Mouse (Mus musculus): ENCODE data around the gene Fhl1. TPM values are rescaled to one million over a fixed set of nuclear protein-coding genes. Genes with fewer than 3 reads are reported as not detected.

Gene Fhl1
- polyA plus RNA-seq, 1 experiment from 2014 or later = 153 TPM

DNA sequence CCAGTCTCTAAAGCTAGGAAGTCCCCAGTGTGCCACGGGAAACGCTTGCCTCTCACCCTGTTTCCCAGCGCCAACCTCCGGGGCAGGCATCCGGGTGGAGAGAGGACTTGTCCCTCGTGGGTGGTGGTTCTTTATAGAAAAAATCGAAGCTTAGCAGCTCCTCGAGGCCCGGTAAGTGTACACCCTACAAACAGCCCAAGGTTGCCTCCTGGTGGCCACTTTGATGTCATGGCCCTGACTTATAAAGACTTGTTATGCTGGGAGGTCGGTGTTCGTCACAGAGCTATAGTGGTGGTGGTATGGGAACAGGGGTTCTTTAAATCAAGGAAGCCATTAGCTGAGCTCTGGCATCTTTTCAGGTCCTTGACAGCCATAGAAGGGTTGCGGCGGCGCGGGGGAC lies 59.7 kb downstream of the Fhl1 start:
- Histone ChIP-seq H3K4me3 (no peak overlapping the region), H3K4me1 (replicated peaks) (no peaks in the 10 kb centered on the region; the same call in 1 of the 2 replicates), H3K9me3 (replicated peaks) (no peaks in the 10 kb centered on the region), H3K4me2 (no peak overlapping the region), H3K27ac (ENCODE audit: poor library complexity, severe bottlenecking) (no peak overlapping the region), H3K36me3 (peaks cover 41% of the 10 kb centered on the region), H3K27me3 (replicated peaks) (no peaks in the 10 kb centered on the region), H3K9ac (no peak overlapping the region)
- ATAC-seq (ENCODE audit: insufficient number of reproducible peaks, low FRiP score) = no peak
- 59% methylated on average over 15 of the region's 15 CpGs for WGBS

DNA sequence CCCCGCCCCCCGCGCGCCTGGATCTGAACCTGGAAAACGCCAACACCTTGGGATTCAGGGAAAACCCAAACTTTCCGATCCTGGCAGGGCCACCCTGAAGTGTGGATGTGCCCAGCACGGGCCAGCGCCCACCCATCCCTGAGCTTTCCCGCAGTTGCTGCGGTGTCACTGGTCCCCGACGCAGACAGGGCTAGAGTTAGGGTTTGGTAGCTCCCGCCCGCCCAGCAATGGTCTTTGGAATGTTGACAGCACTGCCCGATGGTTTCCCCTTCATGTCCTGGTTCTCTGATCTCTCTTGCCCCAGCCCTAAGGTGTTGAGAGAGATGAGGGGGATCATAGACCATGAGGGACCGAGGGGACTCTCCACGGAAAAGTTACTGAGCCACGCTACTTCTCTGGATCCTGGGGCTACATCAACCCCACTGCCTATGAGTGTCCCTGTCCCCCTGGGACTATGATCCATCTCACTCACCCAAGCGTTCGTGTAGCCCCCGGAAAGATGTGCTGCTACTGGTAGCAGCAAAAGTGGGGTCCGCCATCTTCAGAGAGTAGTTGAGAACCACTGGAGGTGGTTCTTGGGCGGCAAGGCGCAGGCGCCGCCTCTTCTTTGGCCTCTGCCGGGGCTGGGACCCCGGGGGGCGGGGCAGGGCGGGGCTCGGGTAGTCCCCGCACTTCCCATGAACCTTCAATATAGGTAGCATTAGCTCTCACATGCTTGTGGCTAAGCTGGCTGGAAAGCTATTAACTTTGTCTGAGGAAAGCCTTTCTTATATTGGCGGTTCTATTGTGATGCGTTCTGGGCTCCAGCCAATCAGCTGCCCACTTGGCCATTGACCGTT lies 90.4 kb downstream of the Fhl1 start, which contains the start of gene Map7d3:
Gene Map7d3 (minus strand): TSS at position 562 of the 839 bp plus-strand sequence.
- H3K4me1 ChIP-seq (replicated peaks) = no peaks in the 10 kb centered on the region
- H3K9me3 ChIP-seq (replicated peaks) = 0 out of 2 replicates have a peak, but pooled peaks cover 2% of the 10 kb centered on the region
- no peaks in the 10 kb centered on the region for H3K27me3 ChIP-seq (replicated peaks)
- 0 out of 2 replicates have a peak, but pooled peaks cover 2% of the 10 kb centered on the region for H3K36me3 ChIP-seq
- 14% methylated on average over 35 of the region's 35 CpGs for WGBS
- H3K4me3 ChIP-seq = peak within 1 kb of the TSS; percentile 58
- ATAC-seq (ENCODE audit: insufficient number of reproducible peaks, low FRiP score) = no peak
- H3K9ac ChIP-seq = peak within 1 kb of the TSS; percentile 62
- no peak within 1 kb of the TSS for H3K27ac ChIP-seq (ENCODE audit: poor library complexity, severe bottlenecking)
- H3K4me2 ChIP-seq = peak within 1 kb of the TSS; percentile 75

DNA sequence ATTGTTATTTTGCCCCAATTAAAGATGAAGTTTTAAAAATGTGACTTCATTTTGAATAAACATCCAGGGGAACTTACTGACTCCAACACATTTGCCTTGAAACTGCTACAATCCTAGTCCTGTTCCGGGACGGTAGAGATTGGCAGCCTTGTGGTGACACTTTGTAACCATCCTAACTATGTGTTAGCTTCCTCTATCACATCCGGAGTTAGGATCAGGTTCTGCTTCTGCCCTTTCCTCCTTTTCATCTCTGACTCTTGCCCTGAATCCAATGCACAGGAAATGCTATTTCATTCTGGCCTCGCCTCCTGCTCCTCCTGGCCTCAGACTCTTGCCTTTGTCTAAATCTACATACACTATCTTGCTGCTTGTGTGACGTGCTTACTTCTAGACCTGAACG lies 95.9 kb downstream of the Fhl1 start:
- no peaks in the 10 kb centered on the region for H3K4me1 ChIP-seq (replicated peaks)
- H3K36me3 ChIP-seq = no peaks in the 10 kb centered on the region
- H3K27ac ChIP-seq (ENCODE audit: poor library complexity, severe bottlenecking) = no peak overlapping the region
- H3K9me3 ChIP-seq (replicated peaks) = no peaks in the 10 kb centered on the region
- no peak overlapping the region for H3K9ac ChIP-seq
- H3K4me2 ChIP-seq = no peak overlapping the region
- no peak for ATAC-seq (ENCODE audit: insufficient number of reproducible peaks, low FRiP score)
- no peak overlapping the region for H3K4me3 ChIP-seq
- 55% methylated on average over 6 of the region's 6 CpGs for WGBS
- no peaks in the 10 kb centered on the region for H3K27me3 ChIP-seq (replicated peaks)

DNA sequence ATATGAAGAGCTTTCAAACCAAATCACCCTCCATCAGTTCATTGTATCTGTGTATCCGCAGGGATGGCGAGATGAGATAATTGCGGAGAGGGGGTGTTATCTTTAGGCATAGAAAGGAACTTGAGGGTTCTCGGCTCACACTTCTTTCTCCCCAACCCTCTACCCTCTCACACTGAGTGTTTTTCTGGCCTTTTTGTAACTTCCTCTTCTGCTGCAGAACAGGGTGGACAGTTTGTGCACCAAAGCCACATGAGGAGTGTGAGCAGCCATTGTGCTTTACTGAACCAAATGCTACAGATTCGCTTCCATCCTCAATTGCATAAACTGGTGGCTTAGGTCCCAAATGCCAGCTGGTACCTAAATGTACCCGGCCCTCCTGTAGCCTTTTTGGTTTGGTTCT lies 104.3 kb downstream of the Fhl1 start:
- H3K9ac ChIP-seq = no peak overlapping the region
- no peaks in the 10 kb centered on the region for H3K9me3 ChIP-seq (replicated peaks)
- no peak for ATAC-seq (ENCODE audit: insufficient number of reproducible peaks, low FRiP score)

DNA sequence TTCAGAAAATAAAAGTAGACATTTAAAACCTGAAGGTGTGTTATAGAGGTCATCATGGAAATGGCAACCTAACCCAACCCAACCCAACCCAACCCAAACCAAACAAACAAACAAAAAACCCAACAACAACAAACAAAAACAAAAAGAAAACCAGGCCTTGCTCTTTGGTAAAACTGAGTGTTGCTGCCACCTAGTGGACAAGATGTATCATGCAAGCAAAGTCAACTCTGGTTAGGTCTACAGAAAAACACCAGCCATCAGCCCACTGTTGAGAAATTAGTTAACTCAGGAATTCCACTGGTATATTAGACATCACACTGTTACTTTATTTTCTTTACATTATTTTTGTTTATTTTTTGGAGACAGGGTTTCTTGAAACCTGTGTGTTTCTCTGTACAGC lies 107.8 kb downstream of the Fhl1 start:
- Histone ChIP-seq H3K27me3 (replicated peaks) (no peaks in the 10 kb centered on the region), H3K4me2 (no peak overlapping the region), H3K36me3 (no peaks in the 10 kb centered on the region), H3K4me1 (replicated peaks) (no peaks in the 10 kb centered on the region), H3K9ac (no peak overlapping the region), H3K27ac (ENCODE audit: poor library complexity, severe bottlenecking) (no peak overlapping the region), H3K4me3 (no peak overlapping the region), H3K9me3 (replicated peaks) (no peaks in the 10 kb centered on the region)
- no peak for ATAC-seq (ENCODE audit: insufficient number of reproducible peaks, low FRiP score)

More for the DNA sequence above, 104.3 kb downstream of the Fhl1 start:
- H3K4me2 ChIP-seq = no peak overlapping the region
- H3K4me3 ChIP-seq = no peak overlapping the region
- no peaks in the 10 kb centered on the region for H3K36me3 ChIP-seq
- H3K27ac ChIP-seq (ENCODE audit: poor library complexity, severe bottlenecking) = no peak overlapping the region
- H3K27me3 ChIP-seq (replicated peaks) = no peaks in the 10 kb centered on the region
- WGBS = 72% methylated on average over 6 of the region's 6 CpGs
- H3K4me1 ChIP-seq (replicated peaks) = no peaks in the 10 kb centered on the region

DNA sequence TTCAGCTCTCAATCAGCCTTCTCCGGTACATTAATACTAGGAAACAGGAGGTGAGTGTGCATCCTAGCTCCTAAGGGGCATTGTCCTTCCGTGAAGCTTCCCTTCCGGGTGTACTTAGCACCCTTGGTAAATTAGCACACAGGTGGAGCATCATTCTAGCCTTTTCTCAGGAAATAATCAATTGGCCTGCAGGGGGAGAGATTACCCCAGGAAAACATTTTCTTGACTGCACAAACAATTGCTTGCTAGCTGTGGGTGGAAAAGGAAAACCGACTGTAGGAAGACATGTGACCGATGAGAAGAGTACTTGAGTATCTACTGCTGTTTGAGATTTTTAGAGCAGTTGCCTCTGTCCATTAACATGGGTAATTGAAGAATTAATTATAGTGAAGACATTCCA lies 109.7 kb downstream of the Fhl1 start:
- H3K9me3 ChIP-seq (replicated peaks) = no peaks in the 10 kb centered on the region
- H3K27ac ChIP-seq (ENCODE audit: poor library complexity, severe bottlenecking) = no peak overlapping the region
- no peaks in the 10 kb centered on the region for H3K27me3 ChIP-seq (replicated peaks)
- no peak overlapping the region for H3K9ac ChIP-seq
- H3K4me1 ChIP-seq (replicated peaks) = no peaks in the 10 kb centered on the region
- no peak overlapping the region for H3K4me2 ChIP-seq
- 59% methylated on average over 5 of the region's 5 CpGs for whole genome bisulfite sequencing
- no peaks in the 10 kb centered on the region for H3K36me3 ChIP-seq
- no peak overlapping the region for H3K4me3 ChIP-seq
- ATAC-seq (ENCODE audit: insufficient number of reproducible peaks, low FRiP score) = no peak

Other genes with a start within 250 kb of the Fhl1 start
- not detected in 2 replicates for gene Gm10477, start 207.0 kb upstream of the Fhl1 start, polyA plus RNA-seq (2016; fragmentation: Nextera tagmentation; extraction: Ambion mirVana)
- gene Gm648, start 182.2 kb upstream of the Fhl1 start, polyA plus RNA-seq (2016; fragmentation: Nextera tagmentation; extraction: Ambion mirVana) = not detected in 2 replicates
- 30.5 and 30.9 TPM in 2 replicates for gene Mmgt1, start 133.7 kb upstream of the Fhl1 start, polyA plus RNA-seq (2016; fragmentation: Nextera tagmentation; extraction: Ambion mirVana)
- gene Slc9a6, start 122.0 kb upstream of the Fhl1 start, polyA plus RNA-seq (2016; fragmentation: Nextera tagmentation; extraction: Ambion mirVana) = 8.0 and 9.2 TPM in 2 replicates
- 1.2 and 1.8 TPM in 2 replicates for gene Map7d3, start 90.5 kb downstream of the Fhl1 start, polyA plus RNA-seq (2016; fragmentation: Nextera tagmentation; extraction: Ambion mirVana)
- not detected in 2 replicates for gene Adgrg4, start 138.4 kb downstream of the Fhl1 start, polyA plus RNA-seq (2016; fragmentation: Nextera tagmentation; extraction: Ambion mirVana)